Mouse (Mus musculus) adrenal gland, postnatal 10 days (tissue): ENCODE data around the gene Mdfi. TPM values are rescaled to one million over a fixed set of nuclear protein-coding genes. Genes with fewer than 3 reads are reported as not detected.

ENCODE experiments used
- DNase-seq: peaks from one replicate; pipeline ENCODE4 v3.0.0; 2021; ENCODE audit warnings: mixed read lengths
- total RNA-seq, 2 experiments: library from RNA; stranded (reverse); gene quantifications; 2 replicates each; pipeline ENCODE4 v1.2.3; 2021

Mdfi gene
- total RNA-seq, 2 experiments from 2014 or later: 4.2 to 5.3 TPM

DNA sequence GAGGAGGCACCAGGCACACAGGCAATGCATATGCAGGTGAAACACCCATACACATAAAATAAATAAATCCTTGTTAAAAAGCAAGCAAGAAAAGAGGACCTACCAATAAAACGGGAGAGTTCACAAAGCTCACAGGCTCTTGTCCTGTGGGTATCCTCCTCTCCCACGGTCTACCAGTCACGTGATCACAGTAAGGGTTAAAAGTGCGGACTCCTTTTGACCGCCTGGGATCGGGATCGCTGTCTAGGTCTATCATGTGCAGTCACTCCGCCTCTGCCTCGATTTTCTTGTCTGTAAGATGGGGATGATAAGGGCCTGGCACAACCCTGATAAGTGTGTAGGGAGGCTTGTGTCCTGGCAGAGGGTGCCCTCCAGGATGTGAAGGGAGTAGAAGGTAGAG, 37.1 kb downstream of the Mdfi start:
- DNase-seq: no peak

GRCm38 (mm10) chr17:47796968-47797367, 37.5 kb downstream of the Mdfi start:
- no peak for DNase-seq

GRCm38 (mm10) chr17:47796156-47796816, 38.2 kb downstream of the Mdfi start:
- DNase-seq: peak; percentile 59

GRCm38 (mm10) chr17:47795446-47795845, 39.0 kb downstream of the Mdfi start:
- peak; percentile 70 for DNase-seq

- peak; percentile 94 for DNase-seq
Measured at GRCm38 (mm10) chr17:47793377-47793776, 41.1 kb downstream of the Mdfi start.

DNA sequence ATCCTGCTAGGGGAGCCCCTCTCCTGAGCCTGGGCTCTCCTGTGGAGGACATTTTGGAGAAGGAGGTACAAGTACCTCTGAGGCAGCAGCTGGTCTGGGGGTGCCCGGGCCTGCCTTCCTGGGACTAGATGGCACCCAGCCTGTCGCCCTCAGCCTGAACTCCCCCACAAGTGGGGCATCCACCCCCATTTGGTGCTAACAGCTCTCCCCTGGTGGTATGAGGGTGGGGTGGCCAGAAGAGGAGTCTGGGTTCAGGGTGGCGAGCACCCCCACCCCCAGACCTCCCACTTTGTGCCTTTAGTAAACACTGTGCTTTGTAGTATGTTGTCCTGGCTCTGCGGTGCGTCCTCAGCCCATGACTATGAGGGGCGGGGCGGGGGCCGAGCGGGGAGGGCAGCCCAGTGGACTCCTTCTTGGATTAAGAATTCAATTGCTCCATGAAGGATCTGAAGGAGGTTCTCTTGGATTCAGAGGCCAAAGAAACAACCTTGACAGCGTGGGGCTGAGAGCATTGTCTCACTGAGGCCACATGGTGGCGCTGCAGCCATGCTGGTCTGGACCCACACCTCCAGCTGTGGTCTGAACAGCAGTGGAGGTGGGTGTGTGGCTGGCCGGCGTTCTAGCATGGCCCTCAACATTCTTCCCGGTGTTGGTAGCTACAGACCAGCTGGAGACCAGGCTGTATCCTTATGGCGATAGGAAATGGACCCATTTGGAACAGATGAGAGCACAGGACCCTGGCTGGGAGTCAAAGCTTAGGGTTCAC, 42.2 kb downstream of the Mdfi start:
- DNase-seq: peak; percentile 86

- DNase-seq: no peak
Measured at GRCm38 (mm10) chr17:47788996-47789395, 45.5 kb downstream of the Mdfi start.

GRCm38 (mm10) chr17:47788306-47788705, 46.2 kb downstream of the Mdfi start:
- no peak for DNase-seq

- DNase-seq: no peak
Measured at GRCm38 (mm10) chr17:47787632-47788031, 46.9 kb downstream of the Mdfi start.

DNA sequence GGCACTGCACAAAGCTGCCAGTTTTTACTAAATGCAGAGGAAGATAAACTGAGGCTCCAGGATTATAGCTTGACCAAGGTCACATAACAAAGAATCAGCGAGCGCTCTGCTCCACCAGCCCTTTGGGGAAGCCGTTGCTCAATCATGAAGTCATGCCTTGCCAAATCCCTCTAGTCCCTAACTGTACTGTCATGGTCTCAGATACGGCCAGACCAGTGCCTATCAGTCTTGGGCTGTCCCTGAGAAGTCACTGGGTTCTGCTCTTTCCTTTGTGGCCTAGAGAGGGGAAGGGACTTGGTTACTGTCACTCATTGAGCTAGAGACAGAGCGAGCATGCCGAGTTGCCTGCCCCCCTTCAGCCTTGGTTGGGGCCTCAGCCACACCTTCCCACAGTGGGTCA, 50.1 kb downstream of the Mdfi start:
- DNase-seq: peak; percentile 63

GRCm38 (mm10) chr17:47783445-47784223, 50.9 kb downstream of the Mdfi start:
- no peak for DNase-seq

DNA sequence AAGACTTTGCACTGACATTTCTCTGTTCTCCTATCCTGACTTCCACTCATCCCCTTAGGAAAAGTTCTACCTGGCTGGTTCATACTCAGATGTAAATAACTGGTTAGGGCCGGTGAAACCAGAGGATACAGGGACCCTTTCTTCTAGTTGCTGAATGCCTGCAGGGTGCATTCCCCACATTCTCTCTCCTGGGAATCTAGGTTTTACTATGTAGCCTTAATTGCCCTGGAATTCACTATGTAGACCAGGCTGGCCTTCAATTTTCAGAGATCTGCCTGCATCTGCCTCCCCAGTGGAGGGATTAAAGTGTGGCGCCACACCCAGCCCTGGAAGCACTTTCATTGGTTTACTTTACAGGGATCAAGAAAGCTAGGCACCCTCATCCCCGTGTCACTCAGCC, 52.0 kb downstream of the Mdfi start:
- DNase-seq: no peak

DNA sequence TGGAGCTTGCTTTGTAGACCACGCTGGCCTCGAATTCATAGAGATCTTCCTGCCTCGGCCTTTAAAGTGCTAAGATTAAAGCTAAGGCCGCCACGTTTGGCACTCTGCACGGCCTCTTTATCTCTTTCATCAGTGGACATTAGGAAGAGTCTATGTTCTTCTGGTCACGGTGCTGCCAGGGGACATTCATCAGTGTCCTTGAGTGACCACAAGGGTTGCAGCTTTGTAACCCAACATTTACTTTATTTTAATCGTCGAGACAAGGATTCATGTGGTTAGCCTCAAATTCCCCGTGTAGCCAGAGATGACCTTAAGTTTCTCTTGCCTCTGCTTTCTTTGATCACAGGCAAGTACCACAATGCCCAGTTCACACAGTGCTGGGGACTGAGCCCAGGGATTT, 54.0 kb downstream of the Mdfi start:
- no peak for DNase-seq

- no peak for DNase-seq
Measured at GRCm38 (mm10) chr17:47777141-47777540, 57.4 kb downstream of the Mdfi start.

DNA sequence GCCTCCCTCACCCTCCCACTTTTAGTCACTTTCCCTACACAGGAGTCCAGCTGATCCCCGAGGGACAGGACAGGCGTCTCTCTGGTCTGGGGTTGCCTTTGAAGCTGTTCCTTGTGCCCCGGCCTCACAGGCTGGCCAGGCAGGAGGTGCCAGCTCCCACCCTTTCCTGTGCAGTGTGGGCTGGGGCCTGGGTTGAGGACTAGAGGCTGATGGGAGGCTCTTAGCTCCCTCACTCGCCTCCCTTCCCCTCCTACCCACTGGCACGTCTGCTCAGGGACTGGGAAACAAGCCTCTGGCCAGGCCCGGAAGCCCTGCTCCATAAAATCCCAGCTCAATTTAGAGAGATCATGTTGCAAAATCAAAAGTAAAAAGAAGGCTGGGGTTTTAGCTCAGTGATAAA, 60.9 kb downstream of the Mdfi start:
- no peak for DNase-seq

DNA sequence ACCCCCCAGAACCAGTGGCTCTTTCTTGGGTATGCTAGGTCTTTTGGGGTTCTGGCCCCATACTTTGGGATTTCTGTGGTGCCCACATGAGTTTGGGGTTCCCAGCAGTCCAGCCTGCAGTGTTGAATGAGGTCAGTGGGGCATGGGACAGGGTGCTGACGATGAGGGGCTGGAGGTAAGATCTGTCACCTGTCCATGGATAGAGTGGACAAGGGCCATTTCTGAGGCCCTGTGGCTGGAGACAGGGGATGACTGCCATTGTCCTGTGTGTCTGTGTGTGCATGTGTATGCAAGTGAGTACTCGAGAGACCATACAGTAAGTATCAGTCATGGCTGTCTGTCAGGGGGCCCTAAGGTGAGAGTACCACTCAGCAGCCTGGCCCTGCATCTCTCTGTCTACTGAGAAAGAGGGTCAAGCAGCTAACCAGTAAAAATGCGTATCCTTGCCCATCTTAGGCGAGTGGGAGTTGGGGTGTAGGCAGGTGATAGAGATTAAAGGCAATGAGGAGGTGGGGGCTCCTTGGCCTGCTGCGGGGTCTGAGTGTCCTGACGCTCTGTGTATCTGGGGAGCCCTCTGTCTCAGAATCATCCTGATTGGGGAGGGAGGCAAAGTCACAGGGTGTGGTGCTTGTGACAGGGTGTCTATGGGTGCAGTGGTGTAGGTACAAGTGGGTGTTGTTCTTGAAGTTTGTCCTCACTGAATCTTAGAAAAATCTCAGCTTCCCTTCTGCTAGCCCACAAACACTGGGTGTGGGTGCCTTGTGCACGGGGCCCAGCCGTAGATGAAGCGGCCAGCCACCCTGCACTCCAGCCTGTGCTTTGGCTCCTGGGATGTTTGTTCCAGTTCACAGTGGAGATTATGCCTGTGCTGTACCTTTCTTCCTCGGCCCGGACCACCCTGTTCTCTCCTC, 64.8 kb downstream of the Mdfi start:
- DNase-seq: no peak

DNA sequence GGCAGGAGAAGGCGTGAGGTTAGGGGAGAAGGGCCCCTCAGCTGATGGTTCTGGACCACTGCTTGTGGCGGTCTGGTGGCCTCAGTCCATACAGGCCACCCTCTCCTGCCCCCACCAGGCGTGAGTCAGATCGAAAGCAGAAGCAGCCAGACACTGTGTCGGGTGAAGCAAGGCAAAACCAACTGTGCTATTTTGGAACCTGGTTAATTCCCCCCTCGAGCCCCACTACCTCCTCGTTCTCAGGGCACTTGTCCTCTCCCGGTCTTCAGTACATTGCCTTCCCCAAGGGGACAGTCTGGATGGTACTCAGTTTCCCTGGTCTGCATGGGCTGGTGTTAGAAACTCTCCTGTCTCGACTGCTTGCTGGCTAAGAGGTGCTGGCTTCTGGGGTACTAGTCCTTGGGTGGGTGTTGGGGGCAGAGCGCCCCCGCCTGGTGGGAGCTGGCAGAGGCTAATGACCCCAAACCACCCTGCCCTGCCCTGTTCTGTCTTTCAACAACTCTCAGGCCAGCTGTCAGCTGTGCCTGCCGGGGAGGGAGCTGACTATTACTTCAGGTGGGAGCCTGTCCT, 65.7 kb downstream of the Mdfi start:
- DNase-seq: no peak

DNA sequence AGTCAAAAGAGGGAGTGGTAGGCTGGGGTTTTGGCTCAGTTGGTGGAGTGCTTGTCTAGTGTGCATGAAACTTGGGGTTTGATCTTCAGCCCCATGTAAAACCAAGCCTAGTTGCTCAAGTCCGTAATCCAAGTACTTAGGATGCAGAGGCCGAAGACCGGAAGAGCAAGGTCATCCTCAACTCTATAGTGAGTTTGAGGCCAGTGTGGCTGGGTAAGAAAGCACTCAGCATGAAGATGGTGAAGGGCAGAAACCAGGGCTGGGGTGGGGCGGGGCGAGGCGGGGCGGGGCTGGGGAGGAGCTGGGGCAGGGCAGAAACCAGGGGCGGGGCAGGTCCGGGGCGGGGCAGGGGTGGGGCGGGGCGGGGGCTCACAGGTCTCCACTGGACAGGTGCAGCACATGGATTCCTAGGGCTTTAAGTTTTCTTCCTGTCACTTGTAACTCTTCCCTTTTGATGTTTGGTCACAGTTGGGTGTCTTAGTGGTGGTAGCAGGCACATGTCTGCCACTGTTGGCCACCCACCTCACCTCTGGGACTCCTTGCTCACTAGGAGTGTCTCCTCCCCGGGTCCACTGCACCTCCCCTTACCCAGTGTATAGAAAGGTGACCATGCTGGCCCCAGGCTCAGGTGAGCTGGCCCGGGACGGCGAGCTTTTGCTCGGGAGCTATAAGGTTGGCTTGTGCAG, 66.9 kb downstream of the Mdfi start:
- DNase-seq: no peak

DNA sequence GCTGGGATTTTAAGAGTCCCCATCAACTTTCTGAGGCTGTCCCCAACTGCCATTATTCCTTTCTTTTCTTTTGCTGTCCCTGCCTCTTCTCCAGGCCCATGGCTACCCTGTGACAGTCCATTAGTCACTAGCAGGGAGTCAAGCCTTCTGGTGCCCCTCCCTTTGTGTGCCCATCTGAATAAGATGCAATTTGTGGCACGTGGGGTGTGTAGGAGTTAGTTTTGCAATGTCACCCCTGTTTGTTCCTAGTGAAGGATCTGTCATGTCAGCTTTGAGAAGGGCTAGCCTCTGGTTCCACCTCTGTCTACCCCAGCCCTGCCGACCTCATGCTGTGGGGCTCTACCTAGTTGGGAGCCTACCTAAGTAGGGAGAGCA, 67.4 kb downstream of the Mdfi start:
- no peak for DNase-seq

- no peak for DNase-seq
Measured at GRCm38 (mm10) chr17:47766407-47767043, 68.0 kb downstream of the Mdfi start.

- DNase-seq: no peak
Measured at GRCm38 (mm10) chr17:47765986-47766385, 68.5 kb downstream of the Mdfi start.
